Comparison of ENCODE assay signal across 18 mouse cellular contexts in the genomic region with DNA sequence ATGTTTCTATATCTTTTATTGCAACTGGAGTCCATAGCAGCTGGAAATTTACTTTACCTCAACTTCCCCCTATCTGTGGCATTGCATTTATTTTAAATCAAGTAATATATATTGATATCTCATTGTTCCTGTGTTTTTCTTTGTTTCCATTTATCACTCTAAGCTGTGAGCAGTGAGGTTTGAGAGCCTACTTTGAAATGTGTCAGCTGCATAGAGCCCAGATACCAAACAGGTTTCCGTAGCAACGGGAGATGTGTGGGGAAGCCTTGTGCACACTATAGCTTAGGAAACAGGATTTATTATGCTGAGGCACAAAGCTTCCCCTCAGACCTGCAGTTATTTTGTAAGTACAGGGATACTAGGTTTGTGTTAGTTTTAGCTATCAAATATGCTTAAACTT. TPM values are rescaled to one million over a fixed set of nuclear protein-coding genes. Genes with fewer than 3 reads are reported as not detected.
DNase-seq lines count a peak whose midpoint lies in the region; ATAC-seq and TF ChIP-seq lines count a peak whose summit lies in the region.
"Had no signal": no experiment of that assay in that cellular context is flagged by ENCODE, and none has a peak within 500 bp of the region (broad histone marks: within the 10 kb centered on the region; RNA-seq: fewer than 3 reads in every experiment).

No protein-coding gene starts in this region.

- peak; percentile 63; the same call in 1 of the 2 replicates for ATAC-seq in hindbrain, embryonic 13.5 days (ENCODE audit: low FRiP score)
- ATAC-seq in midbrain, embryonic 15.5 days (replicated peaks) = peak; percentile 96

- no peak overlapping the region for H3K9ac ChIP-seq in hindbrain, embryonic 13.5 days
- H3K9ac ChIP-seq in midbrain, embryonic 15.5 days = no peak overlapping the region

- H3K4me1 ChIP-seq in hindbrain, embryonic 13.5 days (replicated peaks) = no peaks in the 10 kb centered on the region
- H3K4me1 ChIP-seq in midbrain, embryonic 15.5 days = no peaks in the 10 kb centered on the region
- H3K4me1 ChIP-seq in cerebellum, adult 2 months (ENCODE audit: control insufficient read depth, insufficient read depth, low read length) = no peaks in the 10 kb centered on the region

- TF ChIP-seq POLR2A in cerebellum, adult 2 months (IDR thresholded peaks at IDR 0.05; ENCODE audit: borderline replicate concordance, insufficient read depth, low read length) = no peak

- H3K27ac ChIP-seq in hindbrain, embryonic 13.5 days = no peak overlapping the region
- H3K27ac ChIP-seq in midbrain, embryonic 15.5 days = 0 out of 2 replicates have a peak overlapping the region, but pooled peaks have one; percentile 11
- H3K27ac ChIP-seq in cerebellum, adult 2 months (ENCODE audit: insufficient read depth, low read length) = no peak overlapping the region
- H3K27ac ChIP-seq: heart, adult 2 months had no signal

- no peaks in the 10 kb centered on the region for H3K9me3 ChIP-seq in hindbrain, embryonic 13.5 days
- no peaks in the 10 kb centered on the region for H3K9me3 ChIP-seq in midbrain, embryonic 15.5 days

- H3K36me3 ChIP-seq in hindbrain, embryonic 13.5 days = no peaks in the 10 kb centered on the region
- H3K36me3 ChIP-seq in midbrain, embryonic 15.5 days (replicated peaks) = no peaks in the 10 kb centered on the region

- no peaks in the 10 kb centered on the region for H3K27me3 ChIP-seq in hindbrain, embryonic 13.5 days
- no peaks in the 10 kb centered on the region for H3K27me3 ChIP-seq in midbrain, embryonic 15.5 days (replicated peaks)
- no peaks in the 10 kb centered on the region for H3K27me3 ChIP-seq in cerebellum, adult 2 months (ENCODE audit: control insufficient read depth, insufficient read depth, low read length)

- TF ChIP-seq CTCF in cerebellum, adult 2 months (IDR thresholded peaks at IDR 0.05; ENCODE audit: borderline replicate concordance, insufficient read depth, low read depth, low read length) = no peak

- peak; percentile 2 to 30 for DNase-seq in layer of hippocampus, adult 18-20 months (ENCODE audit: low spot score in 2 of 2)
- no peak for DNase-seq in layer of hippocampus, postnatal 25 days (ENCODE audit: extremely low spot score in 1 of 2, low spot score in 1 of 2)
- DNase-seq in embryo, embryonic 10.5 days (ENCODE audit: low spot score) = peak; percentile 65
- DNase-seq in cerebellum, adult 2 months = no peak
- DNase-seq in cerebellum, postnatal 10 days = no peak
- DNase-seq in adrenal gland, postnatal 4 days (ENCODE audit: low spot score in 2 of 2) = no peak
- DNase-seq: B cell, adult 2 months; cerebellum, adult 9-11 months; heart, adult 2 months; heart, postnatal 14 days; kidney, adult 11 months; kidney, postnatal 4 days; lung, postnatal 4 days; thymus, postnatal 36 days had no signal

- no peak overlapping the region for H3K4me2 ChIP-seq in hindbrain, embryonic 13.5 days
- no peak overlapping the region for H3K4me2 ChIP-seq in midbrain, embryonic 15.5 days

- 67% methylated on average over 2 of the region's 2 CpGs for WGBS in hindbrain, embryonic 13.5 days
- WGBS in midbrain, embryonic 15.5 days = 22% methylated on average over 2 of the region's 2 CpGs
- 30% methylated on average over 2 of the region's 2 CpGs for WGBS in cerebellum, adult 2 months

- no peak overlapping the region for H3K4me3 ChIP-seq in hindbrain, embryonic 13.5 days
- H3K4me3 ChIP-seq in midbrain, embryonic 15.5 days = no peak overlapping the region
- H3K4me3 ChIP-seq in cerebellum, adult 2 months (replicated peaks; ENCODE audit: insufficient read depth, low read depth, low read length) = no peak overlapping the region
- H3K4me3 ChIP-seq: heart, adult 2 months had no signal

RNA-seq across cellular contexts. Expression of gene 4930550L24Rik, which starts 58.8 kb away (rescaled TPM):
- not detected for total RNA-seq in layer of hippocampus, adult 18-20 months (2021)
- total RNA-seq in layer of hippocampus, postnatal 25 days (2021) = not detected
- polyA plus RNA-seq in hindbrain, embryonic 13.5 days (2015; fragmentation: Nextera tagmentation; extraction: Ambion mirVana) = 0.12 TPM in 1 of 2 replicates, not detected in the other
- polyA plus RNA-seq in midbrain, embryonic 15.5 days (2015; fragmentation: Nextera tagmentation; extraction: Ambion mirVana) = 0.28 and 0.31 TPM in 2 replicates
- 0.11 TPM in 1 of 2 replicates, not detected in the other for polyA plus RNA-seq in cerebellum, adult 2 months (2012; rRNA removed)
- total RNA-seq in adrenal gland, postnatal 4 days (2021) = not detected
- total RNA-seq: heart, adult 2 months; heart, postnatal 14 days had no signal
- polyA plus RNA-seq: heart, adult 2 months; limb, embryonic 11.5 days; liver, embryonic 16.5 days had no signal

Comparison
In these comparisons a context has a peak if more than half of its experiments do, and no peak if none do; other contexts are left out.
1. DNase-seq: peak in layer of hippocampus, adult 18-20 months (2 of 2) and embryo, embryonic 10.5 days (single experiment); none in layer of hippocampus, postnatal 25 days (0 of 2), cerebellum, adult 2 months (0 of 2), cerebellum, postnatal 10 days (0 of 2) and adrenal gland, postnatal 4 days (0 of 2).